12 mouse cellular contexts compared by ENCODE assay signal in genomic region chr4:120074061-120074460, GRCm38 (mm10). TPM values are rescaled to one million over a fixed set of nuclear protein-coding genes. Genes with fewer than 3 reads are reported as not detected.
DNase-seq lines count a peak whose midpoint lies in the region; ATAC-seq and TF ChIP-seq lines count a peak whose summit lies in the region.
"Had no signal": no experiment of that assay in that cellular context is flagged by ENCODE, and none has a peak within 500 bp of the region (broad histone marks: within the 10 kb centered on the region; RNA-seq: fewer than 3 reads in every experiment).

No protein-coding gene starts in this region.

- H3K4me2 ChIP-seq in hindbrain, embryonic 16.5 days (ENCODE audit: low read length), result no peak overlapping the region
- no peak overlapping the region for H3K4me2 ChIP-seq in midbrain, embryonic 14.5 days (ENCODE audit: low read length)
- no peak overlapping the region for H3K4me2 ChIP-seq in kidney, embryonic 14.5 days (replicated peaks; ENCODE audit: low read depth, low read length)
- H3K4me2 ChIP-seq: liver, embryonic 11.5 days had no signal

- H3K4me3 ChIP-seq in cortical plate, adult 2 months (ENCODE audit: insufficient read depth, low read length), result no peak overlapping the region
- no peak overlapping the region for H3K4me3 ChIP-seq in hindbrain, embryonic 16.5 days (ENCODE audit: low read length)
- no peak overlapping the region for H3K4me3 ChIP-seq in midbrain, embryonic 14.5 days (replicated peaks; ENCODE audit: low read depth, low read length)
- H3K4me3 ChIP-seq in kidney, embryonic 14.5 days (ENCODE audit: low read length), result no peak overlapping the region
- H3K4me3 ChIP-seq: erythroblast, embryonic 14.5 days had no signal

- no peak for TF ChIP-seq CTCF in cortical plate, adult 2 months (IDR thresholded peaks at IDR 0.05; ENCODE audit: extremely low read depth, insufficient read depth, low read length)

- H3K9me3 ChIP-seq in hindbrain, embryonic 16.5 days (ENCODE audit: control insufficient read depth, low read length), result no peaks in the 10 kb centered on the region
- no peaks in the 10 kb centered on the region for H3K9me3 ChIP-seq in midbrain, embryonic 14.5 days (ENCODE audit: control insufficient read depth, low read length)
- no peaks in the 10 kb centered on the region for H3K9me3 ChIP-seq in kidney, embryonic 14.5 days (ENCODE audit: control insufficient read depth, low read length)

- ATAC-seq in hindbrain, embryonic 16.5 days, result peak; percentile 92
- peak; percentile 8; the same call in 1 of the 2 replicates for ATAC-seq in midbrain, embryonic 14.5 days (ENCODE audit: low FRiP score, low TSS enrichment)
- ATAC-seq in kidney, embryonic 14.5 days (ENCODE audit: low FRiP score, low TSS enrichment), result no peak

- peaks cover 12% of the 10 kb centered on the region for H3K4me1 ChIP-seq in cortical plate, adult 2 months (ENCODE audit: control insufficient read depth, insufficient read depth, low read length)
- no peaks in the 10 kb centered on the region for H3K4me1 ChIP-seq in hindbrain, embryonic 16.5 days (ENCODE audit: control insufficient read depth, insufficient read depth, low read depth, low read length)
- no peaks in the 10 kb centered on the region for H3K4me1 ChIP-seq in midbrain, embryonic 14.5 days (ENCODE audit: control insufficient read depth, insufficient read depth, low read length)
- H3K4me1 ChIP-seq in kidney, embryonic 14.5 days (ENCODE audit: control insufficient read depth, insufficient read depth, low read length), result no peaks in the 10 kb centered on the region

- TF ChIP-seq POLR2A in cortical plate, adult 2 months (IDR thresholded peaks at IDR 0.05; ENCODE audit: extremely low read depth, insufficient read depth, low read length), result peak; percentile 33; the same call in 1 of the 2 replicates

- DNase-seq in left cerebral cortex, adult 11 months (ENCODE audit: low spot score), result peak; percentile 57
- DNase-seq in left cerebral cortex, adult 18-20 months (ENCODE audit: low spot score in 2 of 2), result no peak
- DNase-seq in midbrain, embryonic 14.5 days, result peak; percentile 30
- DNase-seq in T-cell, adult 2 months (ENCODE audit: low spot score), result no peak
- DNase-seq: spleen, adult 18-20 months had no signal

- no peaks in the 10 kb centered on the region for H3K27me3 ChIP-seq in hindbrain, embryonic 16.5 days (replicated peaks; ENCODE audit: control insufficient read depth, insufficient read depth, low read length)
- H3K27me3 ChIP-seq in midbrain, embryonic 14.5 days (ENCODE audit: control insufficient read depth, insufficient read depth, low read length), result no peaks in the 10 kb centered on the region
- no peaks in the 10 kb centered on the region for H3K27me3 ChIP-seq in kidney, embryonic 14.5 days (ENCODE audit: control insufficient read depth, insufficient read depth, low read length)

- no peaks in the 10 kb centered on the region for H3K36me3 ChIP-seq in hindbrain, embryonic 16.5 days (ENCODE audit: control insufficient read depth, insufficient read depth, low read length)
- no peaks in the 10 kb centered on the region for H3K36me3 ChIP-seq in midbrain, embryonic 14.5 days (ENCODE audit: control insufficient read depth, insufficient read depth, low read length)
- no peaks in the 10 kb centered on the region for H3K36me3 ChIP-seq in kidney, embryonic 14.5 days (ENCODE audit: control insufficient read depth, insufficient read depth, low read length)
- H3K36me3 ChIP-seq: G1E had no signal

- 47% methylated on average over 5 of the region's 5 CpGs for WGBS in hindbrain, embryonic 16.5 days
- WGBS in midbrain, embryonic 14.5 days, result 58% methylated on average over 5 of the region's 5 CpGs
- WGBS in kidney, embryonic 14.5 days, result 62% methylated on average over 5 of the region's 5 CpGs

- H3K9ac ChIP-seq in hindbrain, embryonic 16.5 days (ENCODE audit: low read depth, low read length), result no peak overlapping the region
- no peak overlapping the region for H3K9ac ChIP-seq in midbrain, embryonic 14.5 days (replicated peaks; ENCODE audit: low read length)
- no peak overlapping the region for H3K9ac ChIP-seq in kidney, embryonic 14.5 days (ENCODE audit: low read depth, low read length)

- 0 out of 2 replicates have a peak overlapping the region, but pooled peaks have one; percentile 14 for H3K27ac ChIP-seq in cortical plate, adult 2 months (ENCODE audit: insufficient read depth, low read length)
- H3K27ac ChIP-seq in hindbrain, embryonic 16.5 days (ENCODE audit: low read depth, low read length), result 0 out of 2 replicates have a peak overlapping the region, but pooled peaks have one; percentile 5
- 0 out of 2 replicates have a peak overlapping the region, but pooled peaks have one; percentile 26 for H3K27ac ChIP-seq in midbrain, embryonic 14.5 days (replicated peaks; ENCODE audit: low read depth, low read length)
- no peak overlapping the region for H3K27ac ChIP-seq in kidney, embryonic 14.5 days (ENCODE audit: low read depth, low read length)

RNA-seq across cellular contexts. Expression of gene AL607142.1, which starts 9.3 kb away (rescaled TPM):
- not detected for total RNA-seq in left cerebral cortex, adult 18-20 months (2021)
- not detected in 2 replicates for polyA plus RNA-seq in cortical plate, adult 2 months (2012; rRNA removed)
- polyA plus RNA-seq in hindbrain, embryonic 16.5 days (2015; fragmentation: Nextera tagmentation; extraction: Ambion mirVana), result not detected in 2 replicates
- polyA plus RNA-seq in midbrain, embryonic 14.5 days (2014; fragmentation: Nextera tagmentation; extraction: Ambion mirVana), result not detected in 2 replicates
- not detected in 2 replicates for polyA plus RNA-seq in kidney, embryonic 14.5 days (2014; fragmentation: Nextera tagmentation; extraction: Ambion mirVana)
- total RNA-seq: G1E; heart, postnatal 36 days had no signal
- polyA plus RNA-seq: erythroblast, embryonic 14.5 days; G1E; liver, embryonic 11.5 days had no signal

Comparison
In these comparisons a context has a peak if more than half of its experiments do, and no peak if none do; other contexts are left out.
1. DNase-seq: peak in left cerebral cortex, adult 11 months (single experiment) and midbrain, embryonic 14.5 days (single experiment); none in left cerebral cortex, adult 18-20 months (0 of 2) and T-cell, adult 2 months (single experiment).